Mouse (Mus musculus) forebrain, embryonic 12.5 days (tissue): ENCODE measurements around the gene Exoc4. TPM values are rescaled to one million over a fixed set of nuclear protein-coding genes. Genes with fewer than 3 reads are reported as not detected.

Source experiments
- ATAC-seq: fragments of 200-750 bp; cut with Nextera tagmentation; 2 replicates; pipeline ENCODE4 v1.8.0; 2017; ENCODE audit warnings: moderate TSS enrichment; ENCODE audit not compliant: low FRiP score
- H3K27ac ChIP-seq: fragments of 300-500 bp; sonication (generic); 2 replicates; pipeline ENCODE4 v1.5.1; 2016; ENCODE audit warnings: mild to moderate bottlenecking
- H3K27me3 ChIP-seq: fragments of 300-500 bp; sonication (generic); 2 replicates; pipeline ENCODE4 v1.6.1; 2016; ENCODE audit warnings: mild to moderate bottlenecking
- H3K36me3 ChIP-seq: fragments of 300-500 bp; sonication (generic); replicated peaks from 2 replicates; pipeline ENCODE4 v1.6.1; 2016; ENCODE audit warnings: mild to moderate bottlenecking
- H3K4me1 ChIP-seq: fragments of 300-500 bp; sonication (generic); 2 replicates; pipeline ENCODE4 v1.6.1; 2016
- H3K4me2 ChIP-seq: fragments of 300-500 bp; sonication (generic); 2 replicates; pipeline ENCODE4 v1.6.1; 2016; ENCODE audit warnings: mild to moderate bottlenecking, moderate library complexity
- H3K4me3 ChIP-seq: fragments of 300-500 bp; sonication (generic); replicated peaks from 2 replicates; pipeline ENCODE4 v1.5.1; 2016; ENCODE audit warnings: mild to moderate bottlenecking
- H3K9ac ChIP-seq: fragments of 300-500 bp; sonication (generic); 2 replicates; pipeline ENCODE4 v1.6.1; 2016; ENCODE audit warnings: mild to moderate bottlenecking
- H3K9me3 ChIP-seq: fragments of 300-500 bp; sonication (generic); 2 replicates; pipeline ENCODE4 v1.6.1; 2016
- WGBS: fragments of 180-500 bp; shearing (Covaris S2); methylation state at CpG from one replicate; pipeline ENCODE4 v1.1.7; 2016; 5-methylcytosine and 5-hydroxymethylcytosine counted together
- polyA plus RNA-seq: library from polyadenylated mRNA; unstranded; fragments of >200 nt; fragmentation: Nextera tagmentation; extraction: Ambion mirVana; gene quantifications from 2 replicates; pipeline ENCODE4 v1.2.1, GENCODE M21; 2016

The Exoc4 gene
- polyA plus RNA-seq, 1 experiment from 2014 or later, result 56.8 TPM

GRCm38 (mm10) chr6:33865752-33866151, 616.9 kb downstream of the Exoc4 start:
- peaks cover 10% of the 10 kb centered on the region for H3K4me1 ChIP-seq
- no peak overlapping the region for H3K4me2 ChIP-seq
- ATAC-seq, result no peak
- H3K4me3 ChIP-seq, result no peak overlapping the region
- H3K36me3 ChIP-seq, result no peaks in the 10 kb centered on the region
- no peaks in the 10 kb centered on the region for H3K9me3 ChIP-seq
- H3K27me3 ChIP-seq, result no peaks in the 10 kb centered on the region
- 84% methylated on average over 3 of the region's 3 CpGs for WGBS
- no peak overlapping the region for H3K27ac ChIP-seq
- no peak overlapping the region for H3K9ac ChIP-seq

DNA sequence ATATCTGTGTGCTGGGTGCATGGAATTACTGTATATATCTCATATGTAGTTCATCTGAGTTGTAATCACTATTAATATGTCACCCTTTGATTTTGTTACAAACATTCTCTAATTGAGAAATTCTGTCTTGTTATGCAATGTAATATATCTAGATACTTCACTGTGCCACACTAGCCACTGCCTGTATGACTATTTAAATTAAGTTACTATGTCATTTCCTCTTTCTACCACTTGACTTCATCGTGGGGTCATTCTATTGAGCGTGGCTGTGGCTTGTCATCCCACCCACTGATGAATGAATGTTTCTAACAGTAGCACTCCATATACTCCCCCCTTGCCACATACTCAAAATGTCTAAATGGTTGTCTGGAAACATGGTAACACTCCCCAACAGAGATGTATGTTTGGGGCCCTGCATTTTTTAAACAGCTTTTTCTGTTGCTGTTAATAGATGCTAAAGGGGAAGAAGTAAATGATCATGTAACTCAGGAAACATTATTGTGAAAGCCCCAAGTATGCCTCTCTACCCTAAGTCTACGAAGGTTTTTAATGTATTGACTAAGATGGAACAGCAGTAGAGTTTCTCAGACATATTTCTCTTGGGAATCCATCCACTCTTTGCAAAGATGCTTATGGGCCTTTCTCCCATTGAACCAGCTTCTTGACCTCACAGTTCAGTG, 618.2 kb downstream of the Exoc4 start:
- no peak for ATAC-seq
- Histone ChIP-seq H3K4me2 (no peak overlapping the region), H3K4me3 (no peak overlapping the region), H3K4me1 (peaks cover 22% of the 10 kb centered on the region), H3K36me3 (no peaks in the 10 kb centered on the region), H3K27me3 (no peaks in the 10 kb centered on the region), H3K9me3 (no peaks in the 10 kb centered on the region), H3K27ac (no peak overlapping the region), H3K9ac (no peak overlapping the region)
- WGBS, result 93% methylated on average over 3 of the region's 3 CpGs

GRCm38 (mm10) chr6:33869251-33869650, 620.4 kb downstream of the Exoc4 start:
- Histone ChIP-seq H3K9ac (no peak overlapping the region), H3K9me3 (no peaks in the 10 kb centered on the region), H3K27ac (no peak overlapping the region), H3K4me1 (peaks cover 39% of the 10 kb centered on the region), H3K4me3 (no peak overlapping the region), H3K36me3 (no peaks in the 10 kb centered on the region), H3K27me3 (no peaks in the 10 kb centered on the region), H3K4me2 (no peak overlapping the region)
- WGBS, result 93% methylated on average over 3 of the region's 3 CpGs
- ATAC-seq, result no peak

DNA sequence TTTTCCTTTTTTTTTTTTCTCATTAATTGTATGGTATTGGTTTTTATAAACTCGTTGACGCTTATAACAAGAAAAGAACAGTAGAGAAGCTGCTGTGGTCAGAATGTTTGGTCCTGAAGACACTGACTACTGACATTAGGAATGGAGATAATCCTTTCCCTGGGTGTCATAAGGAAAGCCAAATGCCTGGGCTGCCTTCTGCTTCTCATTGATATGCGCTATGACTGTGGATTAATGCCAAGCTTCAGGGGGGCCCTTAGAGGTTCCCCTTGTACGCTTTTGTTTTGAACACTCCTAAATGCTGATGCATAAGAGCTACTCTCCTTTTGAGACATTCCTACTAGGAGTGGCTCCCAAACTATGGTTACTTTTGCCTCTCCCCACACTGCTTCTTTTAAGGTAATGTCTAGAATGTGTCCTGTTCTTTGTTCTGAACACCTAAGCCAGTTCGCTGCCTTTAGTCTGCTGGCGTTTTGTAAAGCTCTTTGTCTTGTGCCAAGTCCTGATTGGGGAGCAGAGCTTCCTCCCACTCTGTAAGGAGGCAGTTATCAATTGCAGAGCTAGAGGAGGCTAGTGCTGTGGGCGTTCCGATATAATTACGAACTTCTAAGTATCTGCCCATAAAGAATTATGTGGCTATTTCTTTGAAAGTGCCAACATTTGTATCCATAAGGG, 621.7 kb downstream of the Exoc4 start:
- Histone ChIP-seq H3K4me3 (no peak overlapping the region), H3K4me2 (no peak overlapping the region), H3K36me3 (no peaks in the 10 kb centered on the region), H3K4me1 (peaks cover 49% of the 10 kb centered on the region), H3K27ac (0 out of 2 replicates have a peak overlapping the region, but pooled peaks have one; percentile 25), H3K9me3 (no peaks in the 10 kb centered on the region), H3K9ac (no peak overlapping the region), H3K27me3 (no peaks in the 10 kb centered on the region)
- ATAC-seq, result no peak
- 34% methylated on average over 9 of the region's 9 CpGs for WGBS

DNA sequence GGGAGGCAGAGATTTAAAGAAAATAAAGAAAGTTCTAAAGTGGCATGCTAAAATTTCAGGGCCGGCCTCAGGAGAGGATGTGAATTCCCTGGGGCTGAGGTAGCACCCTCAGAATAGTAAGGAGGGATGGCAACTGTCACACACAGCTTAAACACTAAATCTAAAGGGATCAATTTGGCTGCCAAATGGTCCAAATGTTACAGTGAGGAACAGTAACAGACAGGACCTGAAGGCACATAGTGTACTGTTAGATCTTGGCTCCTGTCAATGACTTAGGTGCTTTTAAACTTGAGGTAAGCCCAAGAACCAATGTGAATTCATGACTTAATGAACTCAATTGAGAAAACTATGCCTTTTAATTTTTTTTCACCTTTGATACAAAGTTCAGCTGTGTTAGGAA, 622.4 kb downstream of the Exoc4 start:
- WGBS, result 64% methylated on average over 1 of the region's 1 CpGs
- H3K27ac ChIP-seq, result no peak overlapping the region
- H3K36me3 ChIP-seq, result no peaks in the 10 kb centered on the region
- H3K4me3 ChIP-seq, result no peak overlapping the region
- no peak for ATAC-seq
- no peaks in the 10 kb centered on the region for H3K27me3 ChIP-seq
- no peak overlapping the region for H3K4me2 ChIP-seq
- H3K9me3 ChIP-seq, result no peaks in the 10 kb centered on the region
- H3K4me1 ChIP-seq, result peaks cover 49% of the 10 kb centered on the region
- H3K9ac ChIP-seq, result no peak overlapping the region

- Histone ChIP-seq H3K4me3 (no peak overlapping the region), H3K4me2 (no peak overlapping the region), H3K27me3 (no peaks in the 10 kb centered on the region), H3K27ac (no peak overlapping the region), H3K9me3 (no peaks in the 10 kb centered on the region), H3K4me1 (peaks cover 49% of the 10 kb centered on the region), H3K9ac (no peak overlapping the region), H3K36me3 (no peaks in the 10 kb centered on the region)
- 26% methylated on average over 1 of the region's 1 CpGs for WGBS
- no peak for ATAC-seq
These were observed 623.3 kb downstream of the Exoc4 start for GRCm38 (mm10) chr6:33872192-33872591.

DNA sequence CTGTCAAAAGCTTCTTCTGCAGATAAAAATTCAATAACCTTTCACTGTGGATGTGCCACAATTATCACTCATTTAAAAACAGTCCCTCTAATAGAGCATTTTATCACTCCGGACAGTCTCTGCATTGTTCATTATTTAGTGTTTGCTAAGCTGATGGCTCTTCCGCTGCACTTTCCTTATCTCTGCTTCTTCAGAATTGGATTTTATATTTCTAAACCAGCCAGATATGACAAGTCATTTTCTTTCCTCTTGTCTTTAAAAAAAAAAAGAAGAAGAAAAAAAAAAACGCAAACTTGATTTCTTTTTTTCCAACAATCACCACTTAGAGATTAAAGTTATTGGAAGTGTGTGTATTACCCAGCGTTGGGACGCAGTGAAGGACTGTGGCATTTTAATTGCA, 624.1 kb downstream of the Exoc4 start:
- Histone ChIP-seq H3K27me3 (no peaks in the 10 kb centered on the region), H3K4me2 (no peak overlapping the region), H3K4me1 (peaks cover 49% of the 10 kb centered on the region), H3K27ac (peak overlapping the region; percentile 51; the same call in 1 of the 2 replicates), H3K9ac (no peak overlapping the region), H3K4me3 (no peak overlapping the region), H3K9me3 (no peaks in the 10 kb centered on the region), H3K36me3 (no peaks in the 10 kb centered on the region)
- ATAC-seq, result no peak
- 83% methylated on average over 5 of the region's 5 CpGs for WGBS

GRCm38 (mm10) chr6:33874291-33875014, 625.6 kb downstream of the Exoc4 start:
- no peaks in the 10 kb centered on the region for H3K36me3 ChIP-seq
- H3K4me2 ChIP-seq, result no peak overlapping the region
- 59% methylated on average over 8 of the region's 8 CpGs for WGBS
- peak; percentile 55; the same call in 1 of the 2 replicates for ATAC-seq
- no peaks in the 10 kb centered on the region for H3K27me3 ChIP-seq
- H3K9ac ChIP-seq, result no peak overlapping the region
- peaks cover 49% of the 10 kb centered on the region for H3K4me1 ChIP-seq
- no peaks in the 10 kb centered on the region for H3K9me3 ChIP-seq
- H3K4me3 ChIP-seq, result no peak overlapping the region
- H3K27ac ChIP-seq, result peak overlapping the region; percentile 68; the same call in 1 of the 2 replicates

- no peak overlapping the region for H3K27ac ChIP-seq
- H3K4me1 ChIP-seq, result 0 out of 2 replicates have a peak, but pooled peaks cover 2% of the 10 kb centered on the region
- no peak overlapping the region for H3K4me3 ChIP-seq
- no peaks in the 10 kb centered on the region for H3K36me3 ChIP-seq
- no peak for ATAC-seq
- H3K4me2 ChIP-seq, result no peak overlapping the region
- H3K9ac ChIP-seq, result no peak overlapping the region
- H3K27me3 ChIP-seq, result no peaks in the 10 kb centered on the region; the same call in 1 of the 2 replicates
- 85% methylated on average over 9 of the region's 9 CpGs for WGBS
- H3K9me3 ChIP-seq, result no peaks in the 10 kb centered on the region
These were observed 635.3 kb downstream of the Exoc4 start for GRCm38 (mm10) chr6:33884141-33884683.

DNA sequence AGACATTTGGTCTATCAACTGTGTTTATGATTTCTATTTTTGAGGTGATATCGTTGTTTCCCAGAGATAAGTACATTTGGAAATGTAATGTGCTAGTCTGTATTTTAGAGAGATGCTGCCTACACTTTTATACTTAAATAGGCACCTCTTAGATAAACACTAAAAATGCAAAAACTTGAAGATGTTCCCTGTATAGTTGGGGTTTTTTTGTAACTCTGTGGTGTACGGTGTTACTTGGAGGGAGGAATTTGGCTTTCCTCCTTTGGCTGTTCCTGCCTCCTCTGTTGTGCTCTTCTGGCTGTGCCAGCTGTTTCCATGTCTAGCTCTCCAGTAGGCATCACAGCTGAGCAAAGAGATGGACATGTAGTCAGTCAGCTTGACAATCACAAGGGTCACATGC, 638.1 kb downstream of the Exoc4 start:
- Histone ChIP-seq H3K9ac (no peak overlapping the region), H3K9me3 (no peaks in the 10 kb centered on the region), H3K36me3 (no peaks in the 10 kb centered on the region), H3K4me1 (0 out of 2 replicates have a peak, but pooled peaks cover 2% of the 10 kb centered on the region), H3K4me2 (no peak overlapping the region), H3K4me3 (no peak overlapping the region), H3K27me3 (no peaks in the 10 kb centered on the region), H3K27ac (no peak overlapping the region)
- WGBS, result 89% methylated on average over 2 of the region's 2 CpGs
- no peak for ATAC-seq

DNA sequence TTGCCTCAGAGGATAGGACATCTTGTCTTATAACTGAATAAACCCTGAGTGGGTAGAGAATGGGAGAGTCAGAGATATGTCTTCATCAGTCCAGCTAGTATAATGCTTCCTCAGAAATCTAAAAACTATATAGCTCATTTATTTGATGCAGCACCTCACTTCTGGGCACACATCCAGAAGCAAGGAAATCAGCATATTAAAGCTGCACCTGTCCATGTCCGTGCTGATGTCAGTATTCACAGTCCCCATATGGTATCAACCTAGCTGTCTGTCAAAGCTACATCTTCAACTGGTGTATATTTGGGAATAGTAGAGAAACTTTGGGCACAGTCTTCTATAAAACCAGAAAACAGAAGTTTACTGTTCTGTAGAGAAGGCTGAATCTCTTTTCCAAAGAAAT, 642.0 kb downstream of the Exoc4 start:
- WGBS, result 83% methylated on average over 1 of the region's 1 CpGs

GRCm38 (mm10) chr6:33892142-33892541, 643.3 kb downstream of the Exoc4 start:
- no peak overlapping the region for H3K9ac ChIP-seq
- 71% methylated on average over 2 of the region's 2 CpGs for WGBS
- no peaks in the 10 kb centered on the region for H3K9me3 ChIP-seq

More for the DNA sequence above, 642.0 kb downstream of the Exoc4 start:
- no peak for ATAC-seq
- Histone ChIP-seq H3K4me3 (no peak overlapping the region), H3K27me3 (no peaks in the 10 kb centered on the region), H3K4me1 (no peaks in the 10 kb centered on the region), H3K4me2 (no peak overlapping the region), H3K9me3 (no peaks in the 10 kb centered on the region), H3K36me3 (no peaks in the 10 kb centered on the region), H3K9ac (no peak overlapping the region), H3K27ac (no peak overlapping the region)

More at GRCm38 (mm10) chr6:33892142-33892541, 643.3 kb downstream of the Exoc4 start:
- no peak for ATAC-seq
- Histone ChIP-seq H3K4me1 (no peaks in the 10 kb centered on the region), H3K36me3 (no peaks in the 10 kb centered on the region), H3K27ac (no peak overlapping the region), H3K27me3 (no peaks in the 10 kb centered on the region), H3K4me2 (no peak overlapping the region), H3K4me3 (no peak overlapping the region)
